Mouse (Mus musculus) heart, postnatal 4 days (tissue): Measurements from ENCODE around the gene Gm49337. TPM values are rescaled to one million over a fixed set of nuclear protein-coding genes. Genes with fewer than 3 reads are reported as not detected.
A peak's percentile ranks its signal among the peaks of the same experiment; 100 is the strongest.

Experiments used
- DNase-seq: peaks from one replicate; pipeline ENCODE4 v3.0.0; 2021
- total RNA-seq, 2 experiments: library from RNA; stranded (reverse); gene quantifications; 2 replicates each; pipeline ENCODE4 v1.2.3; 2021

The Gm49337 gene
- total RNA-seq, 2 experiments from 2014 or later = 0.79 TPM; not detected in 1

DNA sequence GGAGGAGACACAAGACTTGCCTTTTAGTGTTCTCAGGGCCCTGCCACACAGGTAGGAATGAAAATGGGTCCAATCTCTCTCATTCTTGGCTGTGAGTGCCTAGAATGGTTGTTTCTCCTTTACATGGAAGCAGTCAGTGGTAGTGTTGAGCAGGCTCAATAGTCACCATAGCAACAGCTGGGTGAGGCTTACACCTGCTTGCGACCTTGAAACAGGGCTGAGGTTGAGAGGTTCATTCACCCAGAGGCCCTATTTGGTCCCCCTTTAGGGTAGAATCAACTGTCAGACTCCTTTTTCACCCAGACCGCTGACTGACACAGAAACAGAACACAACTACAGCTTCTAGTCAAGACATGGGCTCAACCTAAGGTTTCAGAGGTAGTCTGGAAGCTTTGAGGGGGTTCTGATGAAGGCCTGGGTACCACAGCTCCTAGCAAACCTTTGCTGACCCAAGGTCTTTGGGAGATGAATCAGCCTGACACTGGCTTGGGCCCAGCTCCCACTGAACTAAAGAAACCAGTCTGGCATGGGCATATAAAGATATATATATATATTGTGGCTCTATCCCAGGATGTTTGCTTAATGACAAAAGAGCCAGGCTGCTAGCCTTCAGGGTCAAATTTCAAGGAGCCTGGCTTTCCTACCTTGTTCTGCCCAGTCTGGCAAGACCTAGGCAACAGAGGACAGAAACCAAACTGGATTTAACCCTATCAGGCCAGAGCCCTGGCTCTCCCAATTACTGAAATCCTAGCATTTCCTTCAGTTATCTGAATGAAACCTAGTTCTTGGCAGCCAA, 8.2 kb upstream of the Gm49337 start:
- DNase-seq = no peak

DNA sequence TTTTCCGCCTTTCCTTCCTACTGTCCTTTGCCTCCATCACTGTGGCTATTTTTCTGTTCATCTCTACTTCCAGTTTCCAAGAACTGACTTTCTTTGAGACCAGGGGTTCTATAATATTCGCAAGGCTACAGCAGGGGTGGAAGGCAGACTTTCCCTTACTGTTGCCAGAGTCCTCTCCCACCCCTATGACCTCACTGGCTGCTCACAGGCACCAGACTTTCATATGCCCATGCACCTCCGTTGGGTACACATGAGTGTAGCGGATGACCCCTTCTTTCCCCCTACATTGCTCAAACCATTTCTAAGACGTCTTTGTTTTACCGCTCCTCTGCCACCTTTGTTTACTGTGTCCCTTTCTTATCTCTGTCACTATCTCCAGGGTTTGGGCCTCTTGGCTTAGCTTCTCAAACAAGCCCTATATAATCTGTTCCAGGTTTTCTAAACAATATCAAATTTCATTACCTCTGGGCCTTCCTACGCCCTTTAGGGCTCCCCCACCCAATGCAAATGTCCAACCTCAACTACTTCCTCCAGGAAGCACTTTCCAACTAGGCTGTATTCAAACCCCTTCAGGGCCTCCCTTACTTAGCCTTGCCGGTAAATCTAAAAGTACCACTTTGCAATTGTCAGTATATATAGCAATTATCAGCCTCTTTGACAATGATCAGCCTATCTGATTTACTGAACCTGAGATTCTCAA, 7.3 kb upstream of the Gm49337 start:
- no peak for DNase-seq

DNA sequence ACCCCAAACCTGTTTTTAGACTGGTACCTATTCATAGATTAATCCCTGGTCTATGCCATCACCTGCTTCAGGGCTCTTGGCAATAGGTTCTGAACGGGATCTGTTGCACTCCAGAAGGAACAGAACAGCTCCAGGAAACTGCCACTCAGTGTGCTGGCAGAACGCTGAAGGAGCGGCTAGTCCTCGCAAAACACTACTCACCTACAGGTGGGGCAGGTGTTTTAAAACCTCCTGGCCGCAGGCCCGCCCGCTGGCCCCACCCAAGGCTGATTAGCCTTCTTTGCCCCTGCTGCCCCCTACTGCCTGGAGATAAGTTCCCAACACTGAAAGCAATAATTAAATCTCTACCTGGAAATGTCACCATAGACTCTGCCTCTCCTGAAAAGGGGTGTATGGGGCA, 5.8 kb upstream of the Gm49337 start, which contains the start of gene Tspan1:
Gene Tspan1, minus strand, starts transcription at position 198 of the 400 bp plus-strand sequence.
- no peak for DNase-seq

DNA sequence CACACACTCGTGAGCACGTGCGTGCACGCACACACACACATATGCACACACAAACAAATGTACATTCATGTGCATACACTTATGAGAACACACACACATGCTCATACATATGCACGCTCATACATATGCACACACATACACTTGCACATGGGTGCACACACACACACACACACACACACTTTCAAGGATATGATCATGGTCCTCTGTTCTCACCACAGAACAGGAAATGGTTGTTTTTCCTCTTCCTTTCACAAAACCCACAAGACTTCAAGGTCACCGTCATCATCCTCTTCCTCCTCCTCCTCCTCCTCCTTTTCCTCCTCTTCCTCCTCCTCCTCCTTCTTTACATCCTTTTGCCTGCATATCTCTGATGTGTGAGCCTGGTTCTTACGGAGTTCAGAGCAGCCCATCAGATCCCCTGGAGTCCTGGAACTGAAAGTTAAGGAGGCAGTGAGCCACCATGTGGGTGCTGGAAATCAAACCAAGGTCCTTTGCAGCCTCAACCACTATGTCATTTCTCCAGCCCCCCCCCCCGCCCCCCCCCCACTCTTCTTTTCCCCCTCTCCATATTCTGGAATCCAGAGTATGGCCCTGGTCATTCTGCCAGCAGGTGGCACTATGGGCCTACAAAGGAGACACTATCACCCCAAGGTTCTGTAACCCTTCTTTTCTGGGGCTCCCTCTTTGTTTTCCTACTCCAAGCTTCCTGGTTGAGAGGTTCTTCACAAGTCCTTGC, 4.4 kb upstream of the Gm49337 start:
- DNase-seq = peak; percentile 88

DNA sequence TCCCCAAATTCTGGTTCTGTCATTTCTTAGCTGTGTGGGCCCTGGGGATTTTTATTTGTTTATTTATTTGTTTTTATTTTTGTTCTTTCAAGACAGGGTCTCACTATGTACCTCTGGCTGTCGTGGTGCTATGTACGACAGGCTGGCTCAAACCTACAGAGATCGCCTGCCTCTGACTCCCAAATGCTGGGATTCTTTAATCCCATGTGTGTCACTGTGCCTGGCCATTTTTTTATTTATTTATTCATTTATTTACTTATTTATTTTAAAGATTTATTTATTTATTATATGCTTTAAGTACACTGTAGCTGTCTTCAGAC, 3.9 kb upstream of the Gm49337 start:
- no peak for DNase-seq

DNA sequence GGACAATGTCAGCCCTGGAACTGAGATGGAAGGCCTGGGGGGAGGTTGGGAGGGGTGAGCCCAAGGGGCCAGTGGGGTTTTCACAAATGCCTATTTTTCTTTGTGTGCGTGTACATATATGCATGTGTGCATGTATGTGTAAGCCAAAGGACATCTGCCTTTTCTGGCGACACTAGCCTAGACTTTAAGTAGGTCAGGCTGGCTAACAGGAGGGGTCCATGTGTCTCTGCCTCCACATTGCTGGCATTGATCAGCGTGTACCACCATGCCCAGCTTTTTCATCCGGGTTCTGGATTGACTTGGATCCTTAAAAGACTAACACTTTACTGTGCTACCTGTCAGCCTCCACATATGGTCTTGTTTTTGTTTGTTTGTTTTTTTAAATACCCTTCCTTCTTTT, 568 bp downstream of the Gm49337 start:
- DNase-seq = no peak

DNA sequence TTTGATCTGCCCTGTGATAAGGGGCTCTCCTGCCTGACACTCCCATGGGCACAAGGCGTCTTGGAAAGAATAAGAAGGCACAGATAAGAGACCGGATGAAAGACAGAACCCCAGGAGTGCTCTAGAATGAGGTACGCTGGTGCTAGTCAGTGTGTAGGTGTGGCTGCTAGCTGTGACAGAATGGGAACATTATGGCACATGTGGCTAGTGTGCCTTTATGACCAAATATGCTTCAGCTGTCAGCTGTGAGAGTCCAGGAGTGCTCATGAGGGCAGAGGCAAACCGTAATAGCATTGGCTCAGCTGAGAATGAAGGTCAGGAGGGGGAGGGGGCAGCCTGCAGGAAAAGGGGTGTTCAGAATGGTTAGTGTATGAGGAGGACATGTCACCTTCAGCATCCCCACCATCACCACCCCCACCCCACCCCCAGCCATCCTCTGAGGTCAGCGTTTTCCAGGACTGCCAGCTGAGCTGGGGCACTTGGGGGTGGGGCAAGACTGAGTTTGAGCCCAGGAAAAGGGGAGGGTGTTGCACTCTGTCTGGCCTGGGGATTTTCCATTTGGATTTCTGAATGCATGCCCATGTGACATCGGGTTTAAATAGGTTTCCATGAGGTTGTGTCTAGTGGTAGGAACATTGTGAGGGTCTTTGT, 1.4 kb downstream of the Gm49337 start:
- peak; percentile 54 for DNase-seq

DNA sequence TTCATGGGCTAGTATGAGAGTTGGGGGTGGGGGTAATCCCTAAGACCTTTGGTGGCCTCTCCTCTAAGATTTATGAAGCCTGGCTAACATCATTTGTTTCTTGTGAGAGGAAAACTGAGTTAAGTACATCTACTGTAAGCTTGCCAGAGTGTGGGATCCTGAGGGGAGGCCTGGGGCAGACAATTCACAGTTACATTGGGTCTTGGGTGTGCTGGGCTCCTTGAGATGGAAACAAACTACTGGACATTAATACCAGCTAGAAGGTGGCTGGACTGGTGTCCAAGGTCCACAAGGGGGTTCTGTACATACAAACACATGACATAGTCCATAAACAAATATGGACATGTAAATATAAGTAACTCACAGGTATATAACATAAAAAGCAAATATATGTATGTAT, 2.0 kb downstream of the Gm49337 start:
- DNase-seq = no peak

DNA sequence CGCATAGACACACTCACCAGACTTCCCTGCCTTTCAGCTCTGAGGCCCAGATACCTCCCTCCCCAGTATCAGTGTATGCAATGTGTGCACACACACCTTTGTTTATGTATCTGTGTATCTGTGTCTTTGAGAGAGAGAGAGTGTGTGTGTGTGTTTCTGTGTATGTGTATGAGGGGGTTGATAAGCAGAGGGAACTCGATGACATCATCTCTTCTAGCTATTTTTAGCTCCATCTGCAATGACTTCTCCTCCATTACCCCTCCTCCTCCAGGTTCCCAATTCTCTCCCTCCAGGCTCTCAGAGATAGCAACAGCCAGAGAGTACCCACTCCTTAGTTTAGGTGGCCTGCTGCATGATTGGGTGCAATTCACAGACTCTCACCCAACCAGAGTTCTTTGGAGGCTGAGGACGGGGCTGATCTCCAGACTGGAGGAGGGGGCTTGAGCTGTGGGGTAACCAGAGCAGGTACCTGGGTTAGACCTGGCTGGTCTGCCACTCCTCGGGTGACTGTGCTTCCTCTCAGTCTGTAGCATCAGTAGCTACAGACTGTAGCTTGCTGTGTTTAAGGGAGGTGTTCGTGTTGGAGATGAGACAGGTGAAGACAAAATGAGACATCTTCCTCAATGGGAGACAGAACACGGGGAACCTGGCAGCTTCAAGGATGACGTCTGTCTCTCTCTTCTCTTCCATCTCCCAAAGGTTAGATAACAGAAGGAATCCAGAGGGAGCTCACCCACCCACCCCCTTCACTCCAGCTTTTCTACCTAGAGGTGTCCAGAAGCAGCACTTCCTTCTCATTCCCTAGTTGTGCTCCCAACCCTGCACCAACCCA, 2.7 kb downstream of the Gm49337 start:
- no peak for DNase-seq

DNA sequence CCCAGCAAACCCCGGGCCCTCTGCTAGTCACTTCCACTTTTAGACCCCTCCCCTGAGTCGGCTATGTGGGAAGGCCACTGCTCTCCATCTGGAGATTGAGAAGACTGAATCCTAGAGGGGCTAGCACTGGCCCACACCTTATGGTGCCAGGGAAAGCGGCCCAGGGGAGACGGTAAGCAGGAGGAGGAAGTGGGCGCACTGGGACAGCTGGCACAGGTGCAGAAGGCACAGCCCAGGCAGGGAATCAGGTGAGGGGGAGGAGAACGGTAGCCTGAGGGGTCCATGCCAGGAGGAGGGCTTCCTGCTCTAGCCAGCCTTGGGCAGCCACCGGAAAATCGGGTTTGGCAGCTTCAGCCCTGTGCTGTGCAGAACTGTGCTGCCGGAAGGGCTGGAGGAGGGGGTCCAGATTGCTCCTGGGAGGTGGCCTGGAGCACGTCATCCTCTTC, 3.4 kb downstream of the Gm49337 start:
- peak; percentile 74 for DNase-seq

DNA sequence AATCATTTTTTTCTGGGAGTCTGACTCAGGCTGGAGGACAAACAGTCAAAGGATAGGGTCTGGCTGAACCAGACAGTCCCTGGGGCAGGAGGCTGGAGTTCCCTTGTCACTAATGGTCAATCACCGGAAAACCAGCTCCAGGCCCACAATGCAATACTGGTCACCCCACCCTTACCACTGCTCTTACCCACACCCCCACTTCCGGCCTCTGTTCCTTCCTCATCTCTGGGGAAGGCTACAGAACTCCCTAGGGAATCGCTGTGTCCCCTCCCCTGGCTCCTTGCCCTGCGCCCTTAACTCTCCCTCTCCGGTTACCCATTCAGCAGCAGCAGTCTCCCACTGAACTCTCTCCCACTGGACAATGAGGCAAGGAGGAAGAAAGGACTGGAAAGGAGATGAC, 4.0 kb downstream of the Gm49337 start:
- peak; percentile 83 for DNase-seq

DNA sequence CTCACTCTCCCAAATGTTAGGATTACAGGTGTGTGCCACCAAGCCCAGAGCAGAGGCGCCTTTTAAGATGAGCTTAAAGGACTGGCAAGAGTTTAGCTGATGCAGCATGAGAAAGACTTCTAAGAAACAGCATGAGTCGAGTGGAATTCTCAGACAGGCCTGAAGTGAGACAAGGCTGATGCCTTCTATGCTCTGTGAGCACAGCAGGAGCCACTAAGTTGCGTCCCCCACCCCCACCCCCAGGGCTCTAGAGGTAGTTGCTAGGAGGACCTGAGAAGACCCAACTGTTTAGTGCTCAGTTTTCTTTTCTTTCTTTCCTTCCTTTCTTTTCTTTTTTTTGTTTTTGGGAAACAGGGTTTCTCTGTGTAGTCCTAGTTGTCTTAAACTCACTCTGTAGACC, 8.9 kb downstream of the Gm49337 start:
- no peak for DNase-seq

DNA sequence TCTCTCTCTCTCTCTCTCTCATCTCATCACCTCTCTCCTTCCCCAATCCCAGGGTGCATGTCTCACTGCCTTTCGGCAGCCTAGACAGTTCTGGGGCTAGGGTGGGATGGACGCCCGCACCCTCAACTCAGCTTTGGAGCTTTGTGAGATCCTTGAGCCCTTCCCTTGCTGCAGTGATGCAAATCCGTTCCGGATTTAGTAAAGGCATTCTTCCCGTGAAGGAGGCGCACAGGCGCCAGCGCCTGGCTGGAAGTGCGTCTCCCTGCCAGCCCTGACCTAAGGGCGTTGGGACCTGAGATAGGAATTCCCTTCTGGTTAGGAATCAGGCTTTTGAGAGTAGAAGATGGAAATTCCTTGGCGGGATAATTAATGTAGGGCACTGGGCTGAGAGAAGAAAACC, 9.6 kb downstream of the Gm49337 start:
- peak; percentile 58 for DNase-seq

DNA sequence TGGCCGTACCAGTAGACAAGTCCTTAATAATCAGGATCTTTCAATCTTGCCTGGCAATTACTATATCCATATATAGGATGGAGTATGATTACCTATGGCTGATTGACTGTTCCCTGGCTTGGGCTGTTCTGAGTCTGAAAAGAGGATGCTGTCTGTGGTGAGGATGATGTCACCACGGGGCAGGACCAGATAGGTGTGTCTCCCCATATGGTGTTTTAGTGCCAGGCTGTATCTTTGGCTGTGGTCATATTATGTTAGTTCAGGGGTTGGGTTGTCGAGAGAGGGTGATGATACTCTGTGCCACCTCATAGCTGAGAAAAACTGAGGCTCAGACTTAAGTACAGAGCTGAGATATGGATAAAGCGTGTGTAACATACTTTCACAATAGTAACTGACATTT, 11.9 kb downstream of the Gm49337 start:
- no peak for DNase-seq

DNA sequence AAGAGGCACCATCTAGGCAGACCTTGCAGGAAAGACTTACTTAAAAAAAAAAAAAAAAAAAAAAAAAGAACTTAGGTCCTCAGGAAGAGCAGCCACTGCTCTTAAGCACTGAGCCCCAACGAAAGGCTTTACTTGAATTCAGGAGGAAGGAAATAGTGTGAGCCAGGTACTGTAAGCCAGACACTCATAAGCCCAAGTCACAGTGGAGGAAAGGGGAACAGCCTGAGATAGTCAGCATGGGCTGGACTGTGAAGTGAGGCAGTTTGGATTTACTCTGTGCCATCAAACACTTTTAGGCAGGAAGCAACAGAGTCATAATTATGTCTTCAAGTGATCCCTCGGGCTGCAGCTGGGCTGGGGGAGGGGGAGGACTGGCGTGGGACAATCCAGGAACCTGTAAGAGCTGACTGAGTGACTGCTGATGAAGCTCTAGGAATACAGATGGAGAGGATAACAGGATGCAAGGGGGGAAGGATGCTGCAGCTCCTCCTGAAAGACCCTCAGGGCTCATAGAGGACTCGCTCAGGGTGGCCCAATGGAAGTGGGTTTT, 19.2 kb downstream of the Gm49337 start:
- peak; percentile 38 for DNase-seq

DNA sequence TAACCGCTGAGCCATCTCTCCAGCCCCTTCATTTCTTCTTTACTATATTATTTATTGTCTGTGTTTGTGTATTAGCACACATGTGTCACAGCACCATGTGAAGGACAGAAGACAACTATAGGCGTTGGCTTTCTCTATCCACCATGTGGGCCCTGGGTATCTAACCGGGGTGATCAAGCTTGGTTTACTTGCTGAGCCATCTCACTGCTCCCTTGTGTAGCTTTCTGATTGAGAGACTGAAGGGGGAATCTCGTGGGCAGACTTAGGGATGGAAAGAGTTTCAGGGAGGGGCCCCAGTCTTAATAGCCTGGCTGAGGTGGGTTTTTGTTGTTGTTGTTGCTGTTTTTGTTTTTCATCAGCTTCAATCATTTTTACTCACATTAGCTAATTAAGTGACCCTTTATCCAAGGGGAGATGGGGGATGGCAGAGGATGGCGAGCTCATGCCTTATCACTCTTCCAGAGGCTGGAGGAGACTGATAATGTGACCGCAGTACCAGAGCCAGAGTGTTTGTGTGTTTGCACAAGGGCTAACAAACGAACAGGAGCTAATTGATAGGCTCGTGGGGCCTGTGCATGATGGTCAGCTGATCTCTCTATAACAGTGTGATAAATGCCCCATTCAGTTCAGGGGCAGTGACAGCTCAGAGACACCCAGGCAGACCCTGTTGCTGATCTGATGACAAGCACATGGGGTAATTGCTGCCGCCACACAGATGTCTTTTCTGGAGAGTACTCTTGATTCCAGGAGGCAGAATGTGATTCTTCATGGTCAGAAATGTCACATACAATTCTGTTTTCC, 20.6 kb downstream of the Gm49337 start:
- no peak for DNase-seq

DNA sequence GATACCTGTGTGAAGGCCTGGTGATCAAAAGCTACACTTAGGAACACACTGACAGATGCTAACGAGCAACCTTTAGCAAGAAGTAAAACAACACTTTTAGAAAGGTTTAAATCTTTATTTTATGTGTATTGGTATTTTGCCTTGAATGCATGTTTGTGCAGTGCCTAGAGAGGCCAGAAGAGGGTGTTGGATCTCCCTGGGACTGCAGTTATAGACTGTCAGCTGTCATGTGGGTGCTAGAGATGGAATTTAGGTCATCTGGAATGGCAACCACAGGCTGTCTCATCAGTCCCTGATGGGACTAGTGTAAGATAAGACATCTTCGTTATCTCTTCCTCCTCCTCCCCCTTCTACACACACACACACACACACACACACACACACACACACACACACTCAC, 25.2 kb downstream of the Gm49337 start:
- DNase-seq = no peak

DNA sequence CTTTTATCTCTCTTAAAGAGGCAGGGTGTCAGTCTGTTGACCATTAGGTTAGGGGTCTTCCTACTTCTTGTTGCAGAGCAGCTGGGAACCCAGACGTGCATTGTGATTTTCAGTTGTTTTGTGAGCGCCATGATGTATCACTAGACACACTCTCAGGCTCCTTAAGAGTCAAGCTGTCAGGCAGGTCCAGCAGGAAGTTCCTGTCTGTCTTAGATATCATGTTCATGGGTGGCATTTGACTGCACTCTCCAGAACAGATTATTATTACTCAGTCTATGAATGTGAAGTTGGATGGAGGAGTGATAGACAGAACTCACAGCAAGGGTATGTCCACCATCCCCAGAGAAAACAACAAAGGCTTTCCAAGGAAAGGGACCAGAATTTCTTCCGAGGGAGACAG, 31.2 kb downstream of the Gm49337 start:
- DNase-seq = no peak

DNA sequence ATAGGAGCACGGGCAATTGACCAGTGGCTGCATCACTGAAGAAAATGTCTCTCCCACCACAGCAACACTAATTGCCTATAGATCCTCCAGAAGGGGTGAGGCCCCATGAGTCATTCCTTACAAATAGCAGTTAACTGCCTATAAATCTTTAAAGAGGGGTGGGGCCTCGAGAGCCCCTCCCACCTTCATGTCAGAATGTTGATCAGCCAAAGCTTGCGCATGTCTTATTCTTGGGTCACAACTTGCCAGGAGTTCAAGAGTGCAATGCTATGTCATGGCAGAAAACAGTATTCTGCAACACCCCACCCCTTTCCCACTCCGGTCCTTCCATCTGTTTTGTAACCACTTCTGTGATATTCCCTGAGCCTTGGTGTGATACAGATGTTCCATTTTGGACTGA, 33.3 kb downstream of the Gm49337 start:
- DNase-seq = no peak

DNA sequence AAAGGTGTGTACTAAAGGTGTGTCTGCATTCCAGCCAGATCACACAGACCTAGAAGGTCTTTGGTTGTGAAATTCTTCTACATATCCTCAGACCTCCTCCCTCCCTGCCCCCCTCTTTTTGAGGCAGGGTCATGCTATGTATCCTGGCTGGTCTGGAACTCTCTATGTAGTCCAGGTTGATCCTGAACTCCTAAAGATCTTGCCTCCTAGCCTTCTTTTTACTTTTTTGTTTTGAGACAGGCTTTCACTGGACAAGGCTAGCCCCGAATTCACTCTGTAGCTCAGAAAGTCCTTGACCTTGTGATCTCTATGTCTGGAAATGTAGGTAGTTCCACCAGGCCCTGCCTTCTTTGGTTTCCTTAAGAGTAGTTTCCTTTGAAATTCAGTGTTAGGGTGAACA, 35.7 kb downstream of the Gm49337 start:
- DNase-seq = no peak
